Mouse (Mus musculus): Measurements from ENCODE around the gene Prrt4. TPM values are rescaled to one million over a fixed set of nuclear protein-coding genes. Genes with fewer than 3 reads are reported as not detected.

The Prrt4 gene
- polyA plus RNA-seq, 1 experiment, result 0.02 TPM

DNA sequence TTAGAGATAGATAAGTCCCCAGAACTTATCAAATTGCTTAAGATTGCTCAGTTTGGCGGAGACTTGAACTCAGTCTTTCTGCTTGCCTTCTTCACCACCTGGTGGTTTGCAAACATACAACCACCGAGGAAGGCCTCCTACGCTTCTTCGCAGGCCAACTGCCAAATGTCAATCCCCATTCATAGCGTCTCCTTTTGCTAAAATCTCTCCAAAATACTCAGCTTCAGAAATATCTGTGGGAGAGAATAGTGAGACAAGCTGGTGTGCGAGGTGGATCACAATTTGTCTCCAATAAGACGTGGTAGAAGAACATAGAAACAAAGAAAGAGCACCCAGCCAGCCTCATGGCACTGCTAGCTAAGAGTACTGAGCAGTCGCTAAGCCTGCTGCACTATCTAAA is 459 bp upstream of the Prrt4 start:
- H3K9me3 ChIP-seq (ENCODE audit: control insufficient read depth, low read length), result no peaks in the 10 kb centered on the region
- no peaks in the 10 kb centered on the region for H3K36me3 ChIP-seq (ENCODE audit: control insufficient read depth)
- H3K4me1 ChIP-seq (ENCODE audit: control insufficient read depth), result no peaks in the 10 kb centered on the region
- H3K4me3 ChIP-seq (replicated peaks), result no peak overlapping the region
- TF ChIP-seq GATA1 (IDR thresholded peaks at IDR 0.05; ENCODE audit: low read length) (no peak), TAL1 (IDR thresholded peaks at IDR 0.05; ENCODE audit: low read length) (no peak)
- H3K27me3 ChIP-seq (ENCODE audit: control insufficient read depth), result peaks cover 75% of the 10 kb centered on the region

DNA sequence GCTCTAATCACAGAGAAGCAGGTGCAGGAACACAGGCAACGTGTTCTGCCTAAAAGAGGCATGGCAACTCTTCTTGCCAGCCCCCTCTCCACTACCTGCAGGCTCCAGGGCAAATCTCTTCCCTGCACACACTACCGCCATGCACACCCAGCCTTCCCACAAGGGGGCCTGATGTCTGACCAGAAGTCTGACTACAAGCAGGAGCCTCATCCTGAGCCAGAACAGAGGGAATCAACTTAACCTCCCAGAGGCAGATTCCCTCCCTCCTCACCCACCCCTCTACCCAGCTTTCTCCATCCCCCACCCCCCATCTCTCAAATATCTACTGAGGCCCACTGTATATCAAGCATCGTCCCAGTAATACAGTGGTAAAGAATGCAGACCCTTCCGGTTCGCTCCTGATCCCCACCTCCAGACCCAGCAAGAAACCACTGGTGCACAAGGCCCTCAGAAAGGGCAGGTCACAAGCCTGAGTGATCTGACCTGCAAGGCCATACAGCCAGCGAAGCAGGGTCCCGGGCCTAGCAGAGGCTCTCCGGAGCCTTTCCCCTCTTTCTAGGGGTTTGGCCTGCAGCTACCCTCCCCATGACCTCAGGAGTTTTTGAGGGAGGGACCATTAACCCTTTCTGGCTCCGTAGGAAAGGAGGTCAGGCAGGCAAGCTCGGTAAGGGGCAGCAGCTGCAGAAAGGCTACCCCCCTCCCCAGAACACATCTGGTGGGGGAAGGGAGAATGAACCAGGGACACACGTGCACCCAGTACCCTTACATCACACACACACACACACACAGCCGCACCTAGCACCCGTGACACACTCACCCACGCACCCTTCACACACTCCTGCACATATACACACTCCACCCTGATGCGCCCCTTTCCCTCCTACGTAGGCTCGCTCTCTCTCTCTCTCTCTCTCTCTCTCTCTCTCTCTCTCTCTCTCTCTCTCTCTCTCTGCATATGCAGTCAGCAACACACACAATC is 1.2 kb downstream of the Prrt4 start:
- Histone ChIP-seq H3K4me3 (replicated peaks) (no peak overlapping the region), H3K4me1 (ENCODE audit: control insufficient read depth) (no peaks in the 10 kb centered on the region), H3K9me3 (ENCODE audit: control insufficient read depth, low read length) (no peaks in the 10 kb centered on the region), H3K36me3 (ENCODE audit: control insufficient read depth) (no peaks in the 10 kb centered on the region), H3K27me3 (ENCODE audit: control insufficient read depth) (peaks cover 91% of the 10 kb centered on the region)
- TF ChIP-seq TAL1 (IDR thresholded peaks at IDR 0.05; ENCODE audit: low read length), result no peak
- no peak for TF ChIP-seq GATA1 (IDR thresholded peaks at IDR 0.05; ENCODE audit: low read length)

DNA sequence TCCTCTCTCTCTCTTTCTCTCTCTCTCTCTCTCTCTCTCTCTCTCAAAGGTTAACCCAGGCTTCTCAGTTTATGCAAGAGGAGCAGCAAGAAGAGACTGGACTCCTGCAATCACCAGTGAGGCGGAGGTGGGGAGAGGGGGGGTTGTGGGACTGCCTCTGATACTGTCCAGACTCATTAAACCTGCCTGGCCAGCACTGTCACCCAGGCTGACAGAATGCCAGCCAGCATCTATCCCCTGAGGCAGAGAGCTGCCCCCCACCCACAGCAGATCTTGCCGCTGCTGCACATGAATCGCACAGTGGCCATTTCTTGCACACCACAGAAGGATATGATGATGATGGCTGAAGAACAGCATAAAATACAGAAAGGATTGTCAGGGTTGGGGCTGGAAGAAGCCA is 4.3 kb downstream of the Prrt4 start:
- TF ChIP-seq GATA1 (IDR thresholded peaks at IDR 0.05; ENCODE audit: low read length) (no peak), TAL1 (IDR thresholded peaks at IDR 0.05; ENCODE audit: low read length) (no peak)
- no peak overlapping the region for H3K4me3 ChIP-seq (replicated peaks)
- no peaks in the 10 kb centered on the region for H3K36me3 ChIP-seq (ENCODE audit: control insufficient read depth)
- peaks cover 7% of the 10 kb centered on the region for H3K4me1 ChIP-seq (ENCODE audit: control insufficient read depth)
- peaks cover 7% of the 10 kb centered on the region; the same call in 1 of the 2 replicates for H3K9me3 ChIP-seq (ENCODE audit: control insufficient read depth, low read length)
- H3K27me3 ChIP-seq (ENCODE audit: control insufficient read depth), result peaks cover 100% of the 10 kb centered on the region

DNA sequence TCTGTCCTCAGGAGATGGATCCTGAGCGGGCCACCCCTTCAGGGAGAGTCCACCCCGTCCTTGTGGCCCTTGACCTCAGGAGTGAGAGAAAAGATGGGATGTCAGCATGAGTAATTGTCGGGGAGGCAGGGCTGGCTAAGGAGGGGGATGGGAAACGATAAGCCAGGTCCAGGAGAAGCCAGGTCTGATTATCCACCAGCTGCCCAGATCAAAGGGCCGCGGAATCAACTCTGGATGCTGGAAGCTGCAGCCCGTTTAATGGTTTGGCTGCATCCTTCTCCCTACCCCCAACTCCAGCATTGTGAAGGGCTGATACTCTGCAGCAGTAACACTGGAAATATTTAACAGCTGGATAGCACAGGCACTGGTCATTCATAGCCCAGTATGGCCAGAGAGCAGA is 5.0 kb downstream of the Prrt4 start:
- H3K9me3 ChIP-seq (ENCODE audit: control insufficient read depth, low read length), result peaks cover 10% of the 10 kb centered on the region; the same call in 1 of the 2 replicates
- H3K36me3 ChIP-seq (ENCODE audit: control insufficient read depth), result no peaks in the 10 kb centered on the region
- H3K27me3 ChIP-seq (ENCODE audit: control insufficient read depth), result peaks cover 100% of the 10 kb centered on the region
- no peak overlapping the region for H3K4me3 ChIP-seq (replicated peaks)
- H3K4me1 ChIP-seq (ENCODE audit: control insufficient read depth), result peaks cover 7% of the 10 kb centered on the region
- TF ChIP-seq GATA1 (IDR thresholded peaks at IDR 0.05; ENCODE audit: low read length) (no peak), TAL1 (IDR thresholded peaks at IDR 0.05; ENCODE audit: low read length) (no peak)

DNA sequence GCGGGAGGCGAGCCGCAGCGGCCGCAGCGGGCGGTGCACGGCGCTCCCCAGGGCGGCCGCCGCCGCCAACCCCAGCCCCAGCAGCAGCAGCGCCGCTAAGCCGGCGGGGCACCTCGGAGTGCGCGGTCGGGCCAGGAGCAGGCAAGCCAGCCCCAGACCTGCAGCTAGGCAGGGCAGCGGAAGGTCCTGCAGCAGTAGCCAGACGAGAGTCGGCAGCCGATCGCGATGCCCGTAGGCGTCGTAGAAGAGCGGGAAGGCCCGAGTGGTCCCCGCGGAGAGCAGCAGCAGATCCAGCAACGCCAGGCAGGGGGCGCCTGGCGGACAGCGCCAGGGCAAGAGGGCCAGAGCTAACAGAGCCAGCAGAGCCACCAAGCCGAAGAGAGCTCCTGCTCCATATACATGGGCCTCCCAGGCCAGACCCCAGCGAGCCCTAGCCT is 8.4 kb downstream of the Prrt4 start:
- H3K9me3 ChIP-seq (ENCODE audit: control insufficient read depth, low read length), result peaks cover 10% of the 10 kb centered on the region; the same call in 1 of the 2 replicates
- peak overlapping the region; percentile 24 for H3K4me3 ChIP-seq (replicated peaks)
- peaks cover 7% of the 10 kb centered on the region for H3K4me1 ChIP-seq (ENCODE audit: control insufficient read depth)
- TF ChIP-seq GATA1 (IDR thresholded peaks at IDR 0.05; ENCODE audit: low read length) (no peak), TAL1 (IDR thresholded peaks at IDR 0.05; ENCODE audit: low read length) (no peak)
- H3K36me3 ChIP-seq (ENCODE audit: control insufficient read depth), result no peaks in the 10 kb centered on the region
- H3K27me3 ChIP-seq (ENCODE audit: control insufficient read depth), result peaks cover 94% of the 10 kb centered on the region

DNA sequence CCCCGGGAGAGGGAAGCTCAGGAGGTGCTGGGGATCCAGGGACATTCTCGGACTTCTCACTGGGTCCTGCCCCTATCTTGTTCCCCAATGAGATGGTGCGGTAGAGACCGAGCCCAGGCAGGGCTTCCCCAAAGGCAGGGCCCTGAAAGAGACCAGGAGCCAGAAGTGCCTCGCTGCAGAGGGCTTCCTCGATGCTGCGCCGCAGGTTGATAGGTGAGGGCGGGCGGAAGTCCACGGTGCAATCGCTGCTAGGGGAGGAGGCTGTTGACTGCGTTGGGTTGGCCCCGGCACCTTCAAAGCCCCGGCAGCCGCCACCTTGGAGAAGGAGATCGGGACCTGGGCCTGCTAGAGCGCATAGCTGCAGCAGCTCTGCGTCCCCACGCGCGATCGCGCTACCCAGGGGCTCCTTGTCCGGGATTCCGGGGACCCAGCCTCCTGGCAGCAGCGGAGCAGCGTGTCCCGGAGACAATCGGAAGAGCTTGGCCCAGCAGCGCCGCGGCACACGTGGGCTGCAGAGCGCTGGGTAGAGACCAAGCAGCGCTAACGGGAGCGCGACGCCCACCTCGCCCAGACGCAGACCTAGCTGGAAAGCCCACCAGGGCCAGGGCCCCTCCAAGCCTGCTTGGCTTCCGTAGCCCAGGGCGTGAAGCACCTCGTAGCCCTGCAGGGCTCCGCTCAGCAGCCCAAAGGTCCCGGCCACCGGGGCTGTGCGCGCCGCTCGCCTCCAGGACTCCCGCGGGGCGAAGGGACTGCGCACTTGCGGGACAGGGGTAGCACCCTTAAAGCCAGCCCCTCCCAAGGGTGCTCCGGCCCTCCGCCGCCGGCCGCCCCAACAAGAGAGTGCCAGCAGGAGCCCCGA is 9.1 kb downstream of the Prrt4 start:
- H3K9me3 ChIP-seq (ENCODE audit: control insufficient read depth, low read length), result peaks cover 10% of the 10 kb centered on the region; the same call in 1 of the 2 replicates
- H3K36me3 ChIP-seq (ENCODE audit: control insufficient read depth), result no peaks in the 10 kb centered on the region
- H3K27me3 ChIP-seq (ENCODE audit: control insufficient read depth), result peaks cover 93% of the 10 kb centered on the region
- peak overlapping the region; percentile 16 for H3K4me3 ChIP-seq (replicated peaks)
- TF ChIP-seq GATA1 (IDR thresholded peaks at IDR 0.05; ENCODE audit: low read length) (no peak), TAL1 (IDR thresholded peaks at IDR 0.05; ENCODE audit: low read length) (no peak)
- H3K4me1 ChIP-seq (ENCODE audit: control insufficient read depth), result peaks cover 7% of the 10 kb centered on the region

DNA sequence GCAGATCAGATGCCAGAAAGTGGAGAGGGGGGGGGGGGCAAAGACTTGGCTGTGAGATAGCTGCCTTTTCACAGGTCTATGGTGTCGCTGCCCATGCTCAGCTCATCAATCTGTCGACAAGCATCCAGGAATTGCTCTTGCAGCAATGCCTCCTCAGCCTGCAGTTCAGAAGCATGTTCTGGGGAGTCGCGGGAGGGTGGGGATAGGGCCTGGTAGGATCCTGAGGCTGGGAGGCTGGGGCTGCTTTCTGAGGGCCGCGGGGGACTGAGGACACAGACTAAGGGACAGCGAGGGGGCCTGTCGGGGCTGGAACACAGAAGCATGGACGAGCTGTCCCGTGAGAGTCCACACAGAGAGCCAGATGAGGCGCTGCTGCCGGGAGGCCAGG is 9.7 kb downstream of the Prrt4 start:
- no peak overlapping the region for H3K4me3 ChIP-seq (replicated peaks)
- peaks cover 89% of the 10 kb centered on the region for H3K27me3 ChIP-seq (ENCODE audit: control insufficient read depth)
- TF ChIP-seq TAL1 (IDR thresholded peaks at IDR 0.05; ENCODE audit: low read length), result no peak
- no peak for TF ChIP-seq GATA1 (IDR thresholded peaks at IDR 0.05; ENCODE audit: low read length)
- no peaks in the 10 kb centered on the region for H3K36me3 ChIP-seq (ENCODE audit: control insufficient read depth)
- H3K4me1 ChIP-seq (ENCODE audit: control insufficient read depth), result peaks cover 9% of the 10 kb centered on the region
- peaks cover 10% of the 10 kb centered on the region; the same call in 1 of the 2 replicates for H3K9me3 ChIP-seq (ENCODE audit: control insufficient read depth, low read length)

DNA sequence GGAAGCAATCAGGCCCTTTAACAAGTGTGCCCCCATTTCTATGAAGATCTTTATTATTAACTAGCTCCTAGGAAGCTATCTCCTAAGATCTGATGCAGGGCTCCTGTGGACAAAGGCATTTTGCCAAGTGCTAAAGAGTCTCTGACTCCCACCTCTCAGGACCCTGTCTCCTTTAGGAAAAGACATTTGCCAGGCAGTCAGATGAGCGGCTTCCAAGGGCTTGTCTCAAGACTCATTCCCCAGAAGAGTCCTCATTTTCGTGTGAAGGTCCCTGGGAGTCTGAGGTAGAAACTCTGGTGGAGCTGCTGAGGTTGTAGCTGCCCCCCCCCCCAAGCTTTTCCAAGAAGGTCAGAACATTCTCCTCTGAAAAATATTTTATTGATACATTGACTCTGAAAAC is 10.5 kb downstream of the Prrt4 start:
- peaks cover 17% of the 10 kb centered on the region for H3K4me1 ChIP-seq (ENCODE audit: control insufficient read depth)
- peaks cover 10% of the 10 kb centered on the region; the same call in 1 of the 2 replicates for H3K9me3 ChIP-seq (ENCODE audit: control insufficient read depth, low read length)
- no peak overlapping the region for H3K4me3 ChIP-seq (replicated peaks)
- peaks cover 81% of the 10 kb centered on the region for H3K27me3 ChIP-seq (ENCODE audit: control insufficient read depth)
- H3K36me3 ChIP-seq (ENCODE audit: control insufficient read depth), result no peaks in the 10 kb centered on the region
- TF ChIP-seq GATA1 (IDR thresholded peaks at IDR 0.05; ENCODE audit: low read length), result no peak
- TF ChIP-seq TAL1 (IDR thresholded peaks at IDR 0.05; ENCODE audit: low read length), result no peak
